In genomic region chr2:125916652-125917296, GRCm38 (mm10) we compare ENCODE assay signal across 17 mouse cellular contexts. TPM values are rescaled to one million over a fixed set of nuclear protein-coding genes. Genes with fewer than 3 reads are reported as not detected.
DNase-seq lines count a peak whose midpoint lies in the region; ATAC-seq and TF ChIP-seq lines count a peak whose summit lies in the region.
"Had no signal": no experiment of that assay in that cellular context is flagged by ENCODE, and none has a peak within 500 bp of the region (broad histone marks: within the 10 kb centered on the region; RNA-seq: fewer than 3 reads in every experiment).

No protein-coding gene starts in this region.

- peaks cover 2% of the 10 kb centered on the region; the same call in 1 of the 2 replicates for H3K36me3 ChIP-seq in neural tube, embryonic 13.5 days
- no peaks in the 10 kb centered on the region for H3K36me3 ChIP-seq in limb, embryonic 14.5 days (ENCODE audit: control insufficient read depth, insufficient read depth, low read length)

- H3K27ac ChIP-seq in neural tube, embryonic 13.5 days (replicated peaks), result peak overlapping the region; percentile 59
- no peak overlapping the region for H3K27ac ChIP-seq in limb, embryonic 14.5 days (replicated peaks; ENCODE audit: low read depth, low read length)
- H3K27ac ChIP-seq: liver, embryonic 14.5 days; midbrain, embryonic 10.5 days had no signal

- intact Hi-C loops in left cerebral cortex, postnatal 4 days (cut with DNase I), result no loop called here
- intact Hi-C loops in left cerebral cortex, postnatal 14 days (cut with DNase I), result no loop called here

- DNase-seq in cerebellum, postnatal 10 days, result peak; percentile 32 to 43
- no peak for DNase-seq in cerebellum, adult 8-10 months
- DNase-seq in left cerebral cortex, postnatal 4 days, result peak; percentile 5
- DNase-seq in left cerebral cortex, postnatal 14 days (ENCODE audit: low spot score in 2 of 2), result no peak
- no peak for DNase-seq in neural tube, embryonic 10.5 days (ENCODE audit: extremely low spot score, low spot score)
- DNase-seq in limb, embryonic 14.5 days (ENCODE audit: low spot score), result no peak
- DNase-seq in c-Kit-positive CD71-positive TER-119-positive erythroid progenitor cells, embryonic 14.5 days (ENCODE audit: low spot score), result no peak
- DNase-seq: cerebellum, postnatal 25 days; gastrocnemius, postnatal 25 days; heart, postnatal 10 days; kidney, adult 8-10 months; kidney, postnatal 36 days; lung, postnatal 4 days; right cerebral cortex, postnatal 14 days had no signal

- no peaks in the 10 kb centered on the region for H3K27me3 ChIP-seq in neural tube, embryonic 13.5 days
- no peaks in the 10 kb centered on the region for H3K27me3 ChIP-seq in limb, embryonic 14.5 days (ENCODE audit: control insufficient read depth, insufficient read depth, low read length)

- H3K4me1 ChIP-seq in neural tube, embryonic 13.5 days (replicated peaks), result 0 out of 2 replicates have a peak, but pooled peaks cover 9% of the 10 kb centered on the region
- H3K4me1 ChIP-seq in limb, embryonic 14.5 days (ENCODE audit: control insufficient read depth, insufficient read depth, low read length), result peaks cover 13% of the 10 kb centered on the region

- ATAC-seq in neural tube, embryonic 13.5 days (ENCODE audit: low read depth), result no peak
- peak; percentile 68 for ATAC-seq in limb, embryonic 14.5 days (ENCODE audit: low FRiP score, low read depth)

- no peak overlapping the region for H3K4me2 ChIP-seq in neural tube, embryonic 13.5 days
- no peak overlapping the region for H3K4me2 ChIP-seq in limb, embryonic 14.5 days (replicated peaks; ENCODE audit: low read depth, low read length, severe bottlenecking)

- TF ChIP-seq POLR2A in limb, embryonic 14.5 days (IDR thresholded peaks at IDR 0.05; ENCODE audit: borderline replicate concordance, extremely low read depth, insufficient read depth, insufficient read length), result no peak

- no peak overlapping the region for H3K4me3 ChIP-seq in neural tube, embryonic 13.5 days
- no peak overlapping the region for H3K4me3 ChIP-seq in limb, embryonic 14.5 days (replicated peaks; ENCODE audit: low read length)
- H3K4me3 ChIP-seq: midbrain, embryonic 10.5 days had no signal

- H3K9ac ChIP-seq in neural tube, embryonic 13.5 days, result no peak overlapping the region
- H3K9ac ChIP-seq in limb, embryonic 14.5 days (ENCODE audit: low read depth, low read length, severe bottlenecking), result no peak overlapping the region
- H3K9ac ChIP-seq: liver, embryonic 14.5 days had no signal

- WGBS in neural tube, embryonic 13.5 days, result 79% methylated on average over 11 of the region's 11 CpGs
- WGBS in limb, embryonic 14.5 days, result 47% methylated on average over 11 of the region's 11 CpGs

- H3K9me3 ChIP-seq in neural tube, embryonic 13.5 days, result peaks cover 1% of the 10 kb centered on the region; the same call in 1 of the 2 replicates
- no peaks in the 10 kb centered on the region for H3K9me3 ChIP-seq in limb, embryonic 14.5 days (ENCODE audit: control insufficient read depth, low read length)
- H3K9me3 ChIP-seq: midbrain, embryonic 10.5 days had no signal

RNA-seq across cellular contexts. Expression of gene Cops2, which starts 57.8 kb away (rescaled TPM):
- total RNA-seq in left cerebral cortex, postnatal 4 days (2021), result 100 to 1,000 TPM in 1 of 2 experiments, 10 to 100 TPM in 1; 99.0 to 102 TPM
- total RNA-seq in left cerebral cortex, postnatal 14 days (2021), result 10 to 100 TPM; 90.5 to 91.6 TPM
- 76.8 and 77.3 TPM in 2 replicates for polyA plus RNA-seq in neural tube, embryonic 13.5 days (2015; fragmentation: Nextera tagmentation; extraction: Ambion mirVana)
- polyA plus RNA-seq in limb, embryonic 14.5 days (2012; rRNA removed), result 49.0 and 75.1 TPM in 2 replicates
- 85.4 and 86.7 TPM in 2 replicates for polyA plus RNA-seq in limb, embryonic 14.5 days (2014; fragmentation: Nextera tagmentation; extraction: Ambion mirVana)

RNA-seq across cellular contexts. Expression of gene Galk2, which starts 57.9 kb away (rescaled TPM):
- total RNA-seq in left cerebral cortex, postnatal 4 days (2021), result 10 to 100 TPM; 25.1 to 25.8 TPM
- total RNA-seq in left cerebral cortex, postnatal 14 days (2021), result 10 to 100 TPM; 24.7 to 26.4 TPM
- 26.6 and 28.5 TPM in 2 replicates for polyA plus RNA-seq in neural tube, embryonic 13.5 days (2015; fragmentation: Nextera tagmentation; extraction: Ambion mirVana)
- polyA plus RNA-seq in limb, embryonic 14.5 days (2012; rRNA removed), result 29.2 and 30.5 TPM in 2 replicates
- polyA plus RNA-seq in limb, embryonic 14.5 days (2014; fragmentation: Nextera tagmentation; extraction: Ambion mirVana), result 40.8 and 43.4 TPM in 2 replicates

Comparison
In these comparisons a context has a peak if more than half of its experiments do, and no peak if none do; other contexts are left out.
1. DNase-seq: peak in cerebellum, postnatal 10 days (2 of 2) and left cerebral cortex, postnatal 4 days (single experiment); none in cerebellum, adult 8-10 months (single experiment), left cerebral cortex, postnatal 14 days (0 of 2), neural tube, embryonic 10.5 days (single experiment), limb, embryonic 14.5 days (single experiment) and c-Kit-positive CD71-positive TER-119-positive erythroid progenitor cells, embryonic 14.5 days (single experiment).